Mouse (Mus musculus) neural tube, embryonic 15.5 days (tissue): ENCODE measurements around the gene Baz2b. TPM values are rescaled to one million over a fixed set of nuclear protein-coding genes. Genes with fewer than 3 reads are reported as not detected.
A peak's percentile ranks its signal among the peaks of the same experiment; 100 is the strongest.

Experiments used
- ATAC-seq: fragments of 200-750 bp; cut with Nextera tagmentation; 2 replicates; pipeline ENCODE4 v1.8.0; 2017; ENCODE audit warnings: mild to moderate bottlenecking, moderate TSS enrichment, moderate library complexity; ENCODE audit not compliant: low FRiP score
- H3K27ac ChIP-seq: fragments of 300-500 bp; sonication (generic); replicated peaks from 2 replicates; pipeline ENCODE4 v1.5.1; 2015; ENCODE audit warnings: mild to moderate bottlenecking, inconsistent platforms
- H3K27me3 ChIP-seq: fragments of 300-500 bp; sonication (generic); replicated peaks from 2 replicates; pipeline ENCODE4 v1.6.1; 2015; ENCODE audit warnings: inconsistent platforms
- H3K36me3 ChIP-seq: fragments of 300-500 bp; sonication (generic); 2 replicates; pipeline ENCODE4 v1.6.1; 2015; ENCODE audit warnings: inconsistent platforms
- H3K4me1 ChIP-seq: fragments of 300-500 bp; sonication (generic); 2 replicates; pipeline ENCODE4 v1.6.1; 2015; ENCODE audit warnings: inconsistent platforms
- H3K4me2 ChIP-seq: fragments of 300-500 bp; sonication (generic); 2 replicates; pipeline ENCODE4 v1.6.1; 2015; ENCODE audit warnings: inconsistent platforms, mild to moderate bottlenecking, moderate library complexity
- H3K4me3 ChIP-seq: fragments of 300-500 bp; sonication (generic); replicated peaks from 2 replicates; pipeline ENCODE4 v1.5.1; 2015; ENCODE audit warnings: mild to moderate bottlenecking, inconsistent platforms
- H3K9ac ChIP-seq: fragments of 300-500 bp; sonication (generic); replicated peaks from 2 replicates; pipeline ENCODE4 v1.6.1; 2015; ENCODE audit warnings: mild to moderate bottlenecking, inconsistent platforms
- H3K9me3 ChIP-seq: fragments of 300-500 bp; sonication (generic); replicated peaks from 2 replicates; pipeline ENCODE4 v1.6.1; 2016; ENCODE audit warnings: inconsistent platforms
- WGBS: fragments of 180-500 bp; shearing (Covaris S2); methylation state at CpG from one replicate; pipeline ENCODE4 v1.1.7; 2015; ENCODE audit warnings: mixed read lengths; 5-methylcytosine and 5-hydroxymethylcytosine counted together
- polyA plus RNA-seq: library from polyadenylated mRNA; unstranded; fragments of >200 nt; fragmentation: Nextera tagmentation; extraction: Ambion mirVana; gene quantifications from 2 replicates; pipeline ENCODE4 v1.2.1, GENCODE M21; 2015

Baz2b gene
- 68.2 and 69.0 TPM in 2 replicates for polyA plus RNA-seq

GRCm38 (mm10) chr2:60209703-60210651 is at the start of gene Baz2b, which contains the start of gene March7:
TSS of gene Baz2b (minus strand) at chr2:60209839.
TSS of gene March7 (plus strand) at chr2:60209887.
- Histone ChIP-seq H3K27ac (peak within 1 kb of the TSS; percentile 95), H3K4me1 (peaks cover 38% of the 10 kb centered on the region), H3K4me3 (peak within 1 kb of the TSS; percentile 76), H3K36me3 (peaks cover 15% of the 10 kb centered on the region), H3K4me2 (peak within 1 kb of the TSS; percentile 62), H3K27me3 (peaks cover 10% of the 10 kb centered on the region; the same call in 1 of the 2 replicates), H3K9me3 (no peaks in the 10 kb centered on the region), H3K9ac (peak within 1 kb of the TSS; percentile 80)
- WGBS: under 1% methylated on average over 80 of the region's 109 CpGs
- peak; percentile 93 for ATAC-seq

- no peak overlapping the region for H3K4me2 ChIP-seq
- H3K9ac ChIP-seq: no peak overlapping the region
- H3K27me3 ChIP-seq: no peaks in the 10 kb centered on the region
- ATAC-seq: no peak
- WGBS: 95% methylated on average over 5 of the region's 5 CpGs
- no peak overlapping the region for H3K27ac ChIP-seq
- H3K9me3 ChIP-seq: no peaks in the 10 kb centered on the region
- no peak overlapping the region for H3K4me3 ChIP-seq
- peaks cover 3% of the 10 kb centered on the region; the same call in 1 of the 2 replicates for H3K36me3 ChIP-seq
- H3K4me1 ChIP-seq: no peaks in the 10 kb centered on the region
Measured at GRCm38 (mm10) chr2:60259186-60259585, 49.5 kb upstream of the Baz2b start.

- no peak overlapping the region for H3K27ac ChIP-seq
- H3K27me3 ChIP-seq: no peaks in the 10 kb centered on the region
- 89% methylated on average over 2 of the region's 2 CpGs for WGBS
- H3K36me3 ChIP-seq: peaks cover 3% of the 10 kb centered on the region; the same call in 1 of the 2 replicates
- ATAC-seq: no peak
- H3K4me3 ChIP-seq: no peak overlapping the region
- no peak overlapping the region for H3K9ac ChIP-seq
- no peaks in the 10 kb centered on the region for H3K9me3 ChIP-seq
- no peak overlapping the region for H3K4me2 ChIP-seq
- H3K4me1 ChIP-seq: no peaks in the 10 kb centered on the region
Measured at GRCm38 (mm10) chr2:60256751-60257150, 47.1 kb upstream of the Baz2b start.

DNA sequence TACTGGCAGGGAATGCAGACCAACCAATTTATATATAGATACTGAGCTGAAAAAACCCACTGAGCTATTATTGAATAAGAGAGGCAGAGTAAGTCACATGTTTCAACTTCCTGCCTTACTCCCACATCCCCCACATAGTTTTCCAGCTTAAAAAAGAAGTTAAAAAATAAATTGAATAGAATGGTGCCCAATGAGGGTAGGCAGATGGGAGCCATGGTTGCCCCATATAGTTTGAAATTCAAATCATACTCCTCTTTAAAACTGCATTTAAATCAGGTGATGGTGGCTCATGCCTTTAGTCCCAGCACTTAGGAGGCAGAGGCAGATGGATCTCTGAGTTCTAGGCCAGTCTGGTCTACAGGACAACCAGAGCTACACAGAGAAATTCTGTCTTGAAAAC is 43.9 kb upstream of the Baz2b start:
- Histone ChIP-seq H3K9ac (no peak overlapping the region), H3K27ac (no peak overlapping the region)
- ATAC-seq: no peak

DNA sequence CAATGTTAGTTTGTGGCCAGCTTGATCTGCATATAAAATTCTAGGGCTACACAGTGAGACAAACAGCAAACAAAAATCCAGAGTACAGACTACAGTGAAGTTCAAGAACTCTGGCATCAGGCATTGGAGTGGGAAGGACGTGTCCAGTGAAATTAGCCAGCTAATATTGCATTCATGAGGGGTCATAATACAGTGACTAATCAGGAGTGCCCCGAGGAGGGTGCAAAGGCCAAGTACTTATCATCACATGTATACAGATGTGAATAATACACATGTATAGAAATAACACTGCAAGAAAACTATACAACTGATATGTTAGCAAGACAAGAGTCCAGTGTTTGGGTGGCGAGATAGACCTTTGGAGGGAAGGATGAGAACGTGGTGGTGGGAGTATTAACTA is 43.1 kb upstream of the Baz2b start:
- Histone ChIP-seq H3K9ac (no peak overlapping the region), H3K4me2 (no peak overlapping the region), H3K36me3 (peaks cover 16% of the 10 kb centered on the region), H3K9me3 (no peaks in the 10 kb centered on the region), H3K4me3 (no peak overlapping the region), H3K4me1 (no peaks in the 10 kb centered on the region), H3K27ac (no peak overlapping the region), H3K27me3 (no peaks in the 10 kb centered on the region)
- 91% methylated on average over 4 of the region's 4 CpGs for WGBS
- ATAC-seq: no peak

More for the DNA sequence above, 43.9 kb upstream of the Baz2b start:
- no peak overlapping the region for H3K4me2 ChIP-seq
- peaks cover 16% of the 10 kb centered on the region for H3K36me3 ChIP-seq
- H3K9me3 ChIP-seq: no peaks in the 10 kb centered on the region
- no peaks in the 10 kb centered on the region for H3K27me3 ChIP-seq
- H3K4me1 ChIP-seq: no peaks in the 10 kb centered on the region
- no peak overlapping the region for H3K4me3 ChIP-seq

DNA sequence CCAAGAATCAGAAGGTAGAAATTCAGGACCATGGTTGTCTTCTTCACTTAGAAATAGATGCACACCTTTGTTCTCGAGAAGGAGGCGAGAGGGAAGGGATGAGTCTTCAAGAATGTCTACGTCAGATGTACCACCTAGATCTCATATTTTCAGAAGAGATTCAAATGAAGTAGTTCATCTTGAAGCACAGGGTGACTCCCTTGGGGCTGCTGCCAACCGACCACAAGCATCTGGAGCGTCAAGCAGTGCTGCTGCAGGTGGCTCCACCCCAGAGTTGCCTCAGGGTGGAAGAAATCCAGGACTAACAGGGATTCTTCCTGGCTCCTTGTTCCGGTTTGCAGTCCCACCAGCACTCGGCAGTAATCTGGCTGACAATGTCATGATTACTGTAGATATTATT is 24.9 kb upstream of the Baz2b start:
- H3K27ac ChIP-seq: no peak overlapping the region
- no peaks in the 10 kb centered on the region for H3K4me1 ChIP-seq
- H3K27me3 ChIP-seq: no peaks in the 10 kb centered on the region
- no peak overlapping the region for H3K9ac ChIP-seq
- WGBS: 86% methylated on average over 7 of the region's 7 CpGs
- H3K9me3 ChIP-seq: no peaks in the 10 kb centered on the region
- no peak overlapping the region for H3K4me3 ChIP-seq
- H3K4me2 ChIP-seq: no peak overlapping the region
- ATAC-seq: no peak
- H3K36me3 ChIP-seq: peaks cover 44% of the 10 kb centered on the region

- WGBS: 74% methylated on average over 2 of the region's 2 CpGs
- H3K36me3 ChIP-seq: peaks cover 37% of the 10 kb centered on the region
- no peak for ATAC-seq
Measured at GRCm38 (mm10) chr2:60233147-60233546, 23.5 kb upstream of the Baz2b start.

DNA sequence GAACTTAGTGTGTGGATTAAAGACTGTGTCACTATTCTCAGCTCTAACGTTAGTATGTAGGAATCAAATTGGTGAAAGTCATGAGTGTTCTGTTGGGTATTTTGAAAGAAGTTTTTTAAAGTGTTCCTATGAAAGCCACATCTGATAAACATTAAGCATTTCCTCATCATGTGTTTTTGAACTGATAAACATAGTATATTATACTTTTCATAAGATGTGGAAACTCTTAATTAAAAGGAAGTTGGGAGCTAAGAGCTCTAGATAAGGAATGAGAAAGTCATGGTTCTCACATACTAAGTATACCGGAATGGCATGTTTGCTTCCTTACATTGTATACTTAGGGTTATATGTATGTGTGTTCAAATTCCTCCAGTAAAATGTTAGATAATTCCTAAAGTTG is 20.7 kb upstream of the Baz2b start:
- no peaks in the 10 kb centered on the region for H3K9me3 ChIP-seq
- peaks cover 21% of the 10 kb centered on the region for H3K36me3 ChIP-seq
- no peaks in the 10 kb centered on the region for H3K4me1 ChIP-seq
- WGBS: 95% methylated on average over 2 of the region's 2 CpGs
- H3K27ac ChIP-seq: no peak overlapping the region
- no peak overlapping the region for H3K4me2 ChIP-seq
- no peak overlapping the region for H3K4me3 ChIP-seq
- no peak overlapping the region for H3K9ac ChIP-seq
- no peak for ATAC-seq
- no peaks in the 10 kb centered on the region for H3K27me3 ChIP-seq

More at GRCm38 (mm10) chr2:60233147-60233546, 23.5 kb upstream of the Baz2b start:
- no peak overlapping the region for H3K9ac ChIP-seq
- no peak overlapping the region for H3K4me3 ChIP-seq
- no peaks in the 10 kb centered on the region for H3K4me1 ChIP-seq
- H3K27me3 ChIP-seq: no peaks in the 10 kb centered on the region
- no peak overlapping the region for H3K4me2 ChIP-seq
- no peaks in the 10 kb centered on the region for H3K9me3 ChIP-seq
- no peak overlapping the region for H3K27ac ChIP-seq

DNA sequence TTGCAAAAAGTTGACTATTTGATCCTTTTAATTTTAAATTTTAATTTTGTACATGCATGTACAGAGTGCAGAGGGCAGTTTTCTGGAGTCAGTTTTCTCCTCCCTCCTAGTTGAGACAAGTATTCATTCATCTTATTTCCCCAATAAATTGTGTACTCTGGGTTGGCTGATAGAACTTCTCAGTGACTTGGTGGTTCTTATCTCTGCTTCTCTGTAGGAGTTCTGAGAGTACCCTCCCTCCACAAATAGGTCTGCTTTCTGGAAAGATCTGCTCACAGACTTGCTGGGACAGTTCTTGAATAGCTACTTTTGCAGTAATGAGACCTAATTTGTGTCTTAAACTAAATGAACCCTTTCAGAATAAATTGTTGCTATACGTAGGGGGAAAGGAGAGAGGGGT is 18.8 kb upstream of the Baz2b start:
- no peak overlapping the region for H3K27ac ChIP-seq
- WGBS: 76% methylated on average over 1 of the region's 1 CpGs
- no peaks in the 10 kb centered on the region for H3K27me3 ChIP-seq
- H3K9ac ChIP-seq: no peak overlapping the region
- H3K4me1 ChIP-seq: no peaks in the 10 kb centered on the region
- no peak overlapping the region for H3K4me2 ChIP-seq
- ATAC-seq: no peak
- peaks cover 11% of the 10 kb centered on the region for H3K36me3 ChIP-seq
- H3K9me3 ChIP-seq: no peaks in the 10 kb centered on the region
- H3K4me3 ChIP-seq: no peak overlapping the region

- Histone ChIP-seq H3K4me3 (no peak overlapping the region), H3K27me3 (no peaks in the 10 kb centered on the region), H3K27ac (no peak overlapping the region), H3K36me3 (no peaks in the 10 kb centered on the region), H3K4me2 (no peak overlapping the region), H3K4me1 (peaks cover 11% of the 10 kb centered on the region), H3K9ac (no peak overlapping the region), H3K9me3 (no peaks in the 10 kb centered on the region)
- WGBS: 76% methylated on average over 1 of the region's 1 CpGs
- ATAC-seq: no peak
Measured at GRCm38 (mm10) chr2:60223489-60223888, 13.8 kb upstream of the Baz2b start.

GRCm38 (mm10) chr2:60221954-60222353 is 12.3 kb upstream of the Baz2b start:
- no peak for ATAC-seq
- peaks cover 20% of the 10 kb centered on the region for H3K4me1 ChIP-seq

DNA sequence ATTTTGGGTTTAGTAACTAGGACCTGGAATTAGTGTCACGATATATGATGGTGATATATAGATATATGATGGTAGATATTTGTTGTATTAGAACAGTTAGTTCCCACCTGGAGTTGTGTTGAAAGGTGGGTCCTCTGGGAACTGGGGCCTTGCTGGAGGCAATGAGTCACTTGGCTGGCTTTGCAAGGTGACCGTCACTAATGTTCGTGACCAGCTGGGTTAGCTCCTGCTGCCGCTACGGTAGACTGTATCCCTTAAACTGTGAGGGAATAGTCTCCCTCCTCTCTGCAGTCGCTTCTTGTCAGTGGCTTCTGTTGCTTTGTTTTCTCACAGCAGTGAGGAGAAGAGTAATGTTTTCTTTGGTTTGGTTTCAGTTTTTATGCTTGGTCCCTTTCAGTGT is 11.6 kb upstream of the Baz2b start:
- H3K9ac ChIP-seq: no peak overlapping the region
- H3K36me3 ChIP-seq: no peaks in the 10 kb centered on the region
- peaks cover 27% of the 10 kb centered on the region for H3K4me1 ChIP-seq
- 30% methylated on average over 6 of the region's 6 CpGs for WGBS
- H3K4me2 ChIP-seq: no peak overlapping the region
- H3K4me3 ChIP-seq: no peak overlapping the region
- no peak overlapping the region; the same call in 1 of the 2 replicates for H3K27ac ChIP-seq
- H3K27me3 ChIP-seq: no peaks in the 10 kb centered on the region
- no peaks in the 10 kb centered on the region for H3K9me3 ChIP-seq
- no peak for ATAC-seq

More at GRCm38 (mm10) chr2:60221954-60222353, 12.3 kb upstream of the Baz2b start:
- Histone ChIP-seq H3K4me3 (no peak overlapping the region), H3K4me2 (no peak overlapping the region), H3K27ac (no peak overlapping the region), H3K9ac (no peak overlapping the region), H3K36me3 (no peaks in the 10 kb centered on the region), H3K9me3 (no peaks in the 10 kb centered on the region), H3K27me3 (no peaks in the 10 kb centered on the region)
- 73% methylated on average over 2 of the region's 2 CpGs for WGBS
